Mouse (Mus musculus) liver, adult 10 weeks (tissue): Measurements from ENCODE around the gene Otc. TPM values are rescaled to one million over a fixed set of nuclear protein-coding genes. Genes with fewer than 3 reads are reported as not detected.

Experiments used
- polyA plus RNA-seq: library from polyadenylated mRNA; stranded (reverse); fragments of 350-450 nt; fragmentation: Illumina TruSeq; extraction: RNeasy Lipid Tissue Mini Kit (QIAGEN cat#74804); gene quantifications from one replicate; pipeline ENCODE4 v1.2.3, GENCODE M21; 2014; ENCODE audit warnings: low read depth, low replicate concordance

Gene Otc
- polyA plus RNA-seq: 1,395 TPM

DNA sequence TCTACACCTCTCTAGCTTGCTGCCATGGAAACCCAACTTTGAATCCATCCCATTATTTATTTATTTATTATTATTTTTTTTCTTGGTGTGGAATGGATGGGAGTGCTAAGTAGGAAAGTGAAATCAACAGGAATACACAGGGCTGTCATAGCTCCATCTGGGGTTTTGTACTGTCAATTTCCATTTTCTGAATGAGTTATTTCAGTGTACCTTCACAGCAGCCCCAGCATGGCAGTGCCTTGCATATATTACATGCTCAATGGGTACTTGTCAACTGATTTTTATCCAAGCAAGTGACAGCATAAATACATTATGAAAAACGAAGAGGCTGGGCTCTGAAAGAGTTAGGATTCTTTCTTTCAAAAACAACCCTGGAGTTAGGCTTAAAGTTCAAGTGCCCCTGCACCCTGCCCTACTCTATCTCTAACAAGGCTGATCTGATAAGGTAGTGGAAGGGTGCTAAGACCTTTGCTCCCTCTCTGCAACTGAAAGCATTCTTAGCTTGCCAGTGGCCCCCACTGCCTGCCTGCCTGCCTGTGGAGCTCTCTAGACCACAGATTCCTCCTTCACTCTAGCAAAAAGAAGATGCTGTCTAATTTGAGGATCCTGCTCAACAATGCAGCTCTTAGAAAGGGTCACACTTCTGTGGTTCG lies at the start of gene Otc:
TSS of gene Otc (plus strand) at position 454 of the 653 bp plus-strand sequence.

DNA sequence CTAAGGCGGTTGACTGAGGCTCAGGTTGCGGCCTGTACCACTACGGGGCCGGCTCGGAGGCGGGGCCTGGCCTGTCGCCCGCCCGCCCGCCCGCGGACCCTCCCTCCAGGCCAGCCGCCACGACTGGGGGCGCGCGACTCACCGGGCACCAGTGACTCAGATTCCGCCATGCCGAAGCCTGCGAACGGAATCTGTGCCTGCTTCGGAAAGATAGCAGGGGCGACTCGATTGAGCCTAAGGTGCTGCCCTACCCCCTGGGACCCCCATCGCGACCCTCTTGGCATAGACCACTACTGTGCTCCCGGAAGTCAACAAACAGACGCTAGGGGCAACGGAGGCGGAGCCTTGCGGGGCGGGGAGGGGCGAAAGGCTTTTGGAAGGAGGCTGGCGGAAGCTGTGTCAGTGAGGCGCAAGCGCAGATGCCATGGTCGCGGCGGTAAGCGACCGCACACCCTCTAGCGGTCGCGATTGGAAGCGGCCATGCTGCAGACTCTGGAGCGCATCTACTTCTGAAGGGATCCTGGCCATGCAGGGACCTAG lies 35.6 kb upstream of the Otc start, which contains the start of gene Rpgr:
TSS of gene Rpgr (minus strand) at position 511 of the 540 bp plus-strand sequence.

Other genes starting within 250 kb of the Otc start
- 0.21 TPM for gene Srpx, start 134.6 kb upstream of the Otc start, polyA plus RNA-seq
- 3.8 TPM for gene Rpgr, start 35.4 kb upstream of the Otc start, polyA plus RNA-seq
- 24.2 TPM for gene Tspan7, start 232.9 kb downstream of the Otc start, polyA plus RNA-seq